Mouse (Mus musculus): ENCODE measurements around the gene Eva1b. TPM values are rescaled to one million over a fixed set of nuclear protein-coding genes. Genes with fewer than 3 reads are reported as not detected.
"Not testable (repeated sequence)": the region's sequence is repeated elsewhere in the genome, so short reads cannot be mapped to it uniquely, and the experiment has no call there.

The Eva1b gene
- polyA plus RNA-seq, 1 experiment from 2014 or later, result 97.8 TPM

- WGBS, result 1% methylated on average over 44 of the region's 44 CpGs
- Histone ChIP-seq H3K4me2 (peak overlapping the region; percentile 99), H3K36me3 (ENCODE audit: insufficient read depth) (peaks cover 22% of the 10 kb centered on the region), H3K27ac (ENCODE audit: low read depth) (peak overlapping the region; percentile 90), H3K4me3 (ENCODE audit: low read depth, low read length) (peak overlapping the region; percentile 60), H3K27me3 (ENCODE audit: insufficient read depth, low read length) (no peaks in the 10 kb centered on the region), H3K9me3 (ENCODE audit: low read depth, low read length) (no peaks in the 10 kb centered on the region), H3K4me1 (ENCODE audit: insufficient read depth) (0 out of 2 replicates have a peak, but pooled peaks cover 6% of the 10 kb centered on the region), H3K9ac (peak overlapping the region; percentile 82)
- TF ChIP-seq CTCF (IDR thresholded peaks at IDR 0.05; ENCODE audit: low read depth), result no peak
- ATAC-seq (ENCODE audit: insufficient read depth), result peak; percentile 93
- DNase-seq, result peak; percentile 95
Measured at GRCm38 (mm10) chr4:126162544-126163066, 15.1 kb downstream of the Eva1b start.

DNA sequence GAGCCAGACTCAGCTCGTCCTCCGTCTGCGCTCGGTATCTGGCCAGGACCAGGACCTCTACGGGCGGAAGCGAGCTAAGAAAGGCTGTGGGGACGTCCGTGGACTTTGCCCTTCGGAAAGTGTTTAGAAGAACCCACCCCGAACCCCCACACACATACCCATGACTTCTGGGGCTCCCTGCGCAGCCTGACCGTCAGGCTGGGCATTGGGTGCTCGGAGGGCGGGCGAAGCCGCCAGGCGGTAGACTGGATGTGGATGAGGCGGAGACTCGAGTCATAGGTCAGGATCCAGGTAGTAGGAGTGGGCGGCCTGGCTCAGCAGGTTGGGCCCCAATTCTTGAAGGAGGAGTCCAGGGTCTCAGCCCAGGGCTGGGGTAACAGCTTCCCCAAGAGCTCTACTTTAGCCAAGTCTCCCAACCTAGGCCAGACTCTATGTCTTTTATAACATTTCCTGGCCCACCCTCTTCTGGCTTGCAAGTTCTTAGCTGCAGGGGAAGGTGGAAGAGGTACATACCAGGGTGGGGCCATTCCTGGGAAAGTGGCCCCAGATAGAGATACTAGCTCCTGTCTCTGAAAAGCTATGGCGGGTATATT is 15.6 kb downstream of the Eva1b start, which contains the start of gene Sh3d21:
Gene Sh3d21, minus strand, starts transcription at position 425 of the 593 bp plus-strand sequence.
- Histone ChIP-seq H3K4me2 (peak within 1 kb of the TSS; percentile 99), H3K36me3 (ENCODE audit: insufficient read depth) (peaks cover 28% of the 10 kb centered on the region), H3K27me3 (ENCODE audit: insufficient read depth, low read length) (no peaks in the 10 kb centered on the region), H3K4me1 (ENCODE audit: insufficient read depth) (0 out of 2 replicates have a peak, but pooled peaks cover 6% of the 10 kb centered on the region), H3K27ac (ENCODE audit: low read depth) (peak within 1 kb of the TSS; percentile 90), H3K9me3 (ENCODE audit: low read depth, low read length) (no peaks in the 10 kb centered on the region), H3K9ac (peak within 1 kb of the TSS; percentile 82), H3K4me3 (ENCODE audit: low read depth, low read length) (peak within 1 kb of the TSS; percentile 60)
- peak; percentile 44 for ATAC-seq (ENCODE audit: insufficient read depth)
- TF ChIP-seq CTCF (IDR thresholded peaks at IDR 0.05; ENCODE audit: low read depth), result no peak
- WGBS, result 9% methylated on average over 22 of the region's 22 CpGs
- DNase-seq, result peak; percentile 43

DNA sequence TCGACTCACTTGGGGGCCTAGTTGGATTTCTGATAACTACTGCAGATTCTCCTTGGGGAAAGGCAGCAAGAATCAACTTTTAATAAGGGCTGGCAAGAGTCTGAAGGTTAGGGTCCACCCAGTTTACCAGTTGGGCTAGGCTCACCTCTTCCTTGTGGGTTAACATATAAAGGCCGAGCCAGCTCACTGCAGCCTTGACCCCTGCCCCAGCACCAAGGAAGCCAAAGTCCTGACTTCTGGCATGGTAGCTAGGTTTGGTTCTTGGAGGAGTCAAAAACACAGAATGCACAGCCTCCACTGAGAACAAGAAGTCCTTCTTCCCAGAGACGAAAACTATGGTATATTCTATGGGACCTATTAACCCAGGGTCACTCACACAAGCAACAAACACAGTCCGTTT is 16.1 kb downstream of the Eva1b start:
- Histone ChIP-seq H3K27me3 (ENCODE audit: insufficient read depth, low read length) (no peaks in the 10 kb centered on the region), H3K9ac (peak overlapping the region; percentile 82), H3K9me3 (ENCODE audit: low read depth, low read length) (no peaks in the 10 kb centered on the region), H3K4me2 (peak overlapping the region; percentile 99), H3K36me3 (ENCODE audit: insufficient read depth) (peaks cover 33% of the 10 kb centered on the region), H3K4me1 (ENCODE audit: insufficient read depth) (0 out of 2 replicates have a peak, but pooled peaks cover 6% of the 10 kb centered on the region), H3K4me3 (ENCODE audit: low read depth, low read length) (peak overlapping the region; percentile 60; the same call in 1 of the 2 replicates), H3K27ac (ENCODE audit: low read depth) (peak overlapping the region; percentile 90; the same call in 1 of the 2 replicates)
- 46% methylated on average over 4 of the region's 4 CpGs for WGBS
- TF ChIP-seq CTCF (IDR thresholded peaks at IDR 0.05; ENCODE audit: low read depth), result no peak
- no peak for ATAC-seq (ENCODE audit: insufficient read depth)
- no peak for DNase-seq

DNA sequence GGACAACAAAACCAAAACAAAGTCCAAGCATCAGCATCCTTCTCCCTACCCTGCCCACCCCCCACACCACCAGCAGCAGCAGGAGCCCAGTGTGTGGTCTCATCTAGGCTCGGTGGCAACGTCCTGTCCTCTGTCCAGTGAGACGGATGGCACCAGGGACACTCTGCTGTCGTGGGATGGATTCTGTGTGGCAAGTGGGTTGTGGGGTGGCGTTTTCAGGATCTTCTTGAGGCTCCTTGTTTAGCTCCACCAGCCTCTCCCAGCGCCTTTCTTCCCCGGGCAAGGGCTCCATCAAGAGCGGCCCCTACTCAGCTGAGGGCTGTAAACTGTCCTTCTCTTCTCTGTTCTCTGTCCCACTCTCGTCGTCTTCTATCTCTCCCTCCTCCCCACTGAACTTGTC is 17.5 kb downstream of the Eva1b start:
- not testable (repeated sequence) for DNase-seq; H3K27me3 ChIP-seq (ENCODE audit: insufficient read depth, low read length); H3K9ac ChIP-seq; H3K4me1 ChIP-seq (ENCODE audit: insufficient read depth); H3K4me3 ChIP-seq (ENCODE audit: low read depth, low read length); H3K9me3 ChIP-seq (ENCODE audit: low read depth, low read length); ATAC-seq (ENCODE audit: insufficient read depth); H3K27ac ChIP-seq (ENCODE audit: low read depth); H3K4me2 ChIP-seq
- H3K36me3 ChIP-seq (ENCODE audit: insufficient read depth), result peaks cover 47% of the 10 kb centered on the region
- 56% methylated on average over 8 of the region's 10 CpGs for WGBS

DNA sequence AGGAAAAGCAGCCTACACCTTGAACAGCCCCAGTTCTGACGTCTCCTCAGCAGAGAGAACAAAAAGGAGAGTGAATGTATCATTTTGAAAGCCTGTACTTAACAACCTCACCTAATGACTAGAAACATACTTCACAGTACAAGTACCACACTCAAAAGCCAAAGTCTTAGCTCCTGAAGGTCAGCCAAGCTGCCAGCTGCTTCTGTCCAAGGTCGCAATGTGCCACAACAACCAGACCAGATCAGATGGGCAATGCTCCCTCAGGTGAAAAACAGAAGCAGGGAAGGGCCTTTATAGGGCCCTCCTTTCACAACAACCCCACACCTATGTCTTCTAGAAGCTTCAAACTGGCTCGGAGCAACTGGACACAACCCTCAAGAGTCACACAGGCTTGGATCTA is 18.5 kb downstream of the Eva1b start:
- ATAC-seq (ENCODE audit: insufficient read depth) (no peak), DNase-seq (no peak)
- Histone ChIP-seq H3K27ac (ENCODE audit: low read depth) (no peak overlapping the region), H3K9ac (no peak overlapping the region), H3K27me3 (ENCODE audit: insufficient read depth, low read length) (no peaks in the 10 kb centered on the region), H3K9me3 (ENCODE audit: low read depth, low read length) (no peaks in the 10 kb centered on the region), H3K4me1 (ENCODE audit: insufficient read depth) (0 out of 2 replicates have a peak, but pooled peaks cover 6% of the 10 kb centered on the region), H3K36me3 (ENCODE audit: insufficient read depth) (peaks cover 57% of the 10 kb centered on the region), H3K4me3 (ENCODE audit: low read depth, low read length) (no peak overlapping the region), H3K4me2 (no peak overlapping the region)
- 65% methylated on average over 3 of the region's 3 CpGs for WGBS
- no peak for TF ChIP-seq CTCF (IDR thresholded peaks at IDR 0.05; ENCODE audit: low read depth)

GRCm38 (mm10) chr4:126168851-126169250 is 21.3 kb downstream of the Eva1b start:
- no peak for DNase-seq
- Histone ChIP-seq H3K9me3 (ENCODE audit: low read depth, low read length) (no peaks in the 10 kb centered on the region), H3K4me2 (no peak overlapping the region), H3K4me3 (ENCODE audit: low read depth, low read length) (no peak overlapping the region), H3K36me3 (ENCODE audit: insufficient read depth) (peaks cover 84% of the 10 kb centered on the region), H3K27ac (ENCODE audit: low read depth) (no peak overlapping the region), H3K27me3 (ENCODE audit: insufficient read depth, low read length) (no peaks in the 10 kb centered on the region), H3K4me1 (ENCODE audit: insufficient read depth) (no peaks in the 10 kb centered on the region), H3K9ac (no peak overlapping the region)
- no peak for ATAC-seq (ENCODE audit: insufficient read depth)
- no peak for TF ChIP-seq CTCF (IDR thresholded peaks at IDR 0.05; ENCODE audit: low read depth)
- 84% methylated on average over 6 of the region's 6 CpGs for WGBS

DNA sequence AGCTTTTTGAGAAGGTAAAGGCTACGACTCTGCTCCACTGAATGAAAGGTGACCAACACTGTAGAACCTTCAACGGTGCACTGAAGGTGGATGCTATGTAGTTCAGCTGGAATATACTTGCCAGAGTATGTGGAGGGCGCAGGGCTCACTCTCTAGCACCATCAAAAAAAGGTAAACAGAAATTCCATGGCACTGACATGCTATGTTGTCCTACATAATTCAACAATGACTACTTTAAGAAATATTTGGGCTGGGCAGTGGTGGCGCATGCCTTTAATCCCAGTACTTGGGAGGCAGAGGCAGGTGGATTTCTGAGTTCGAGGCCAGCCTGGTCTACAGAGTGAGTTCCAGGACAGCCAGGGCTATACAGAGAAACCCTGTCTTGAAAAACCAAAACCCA is 23.2 kb downstream of the Eva1b start:
- not testable (repeated sequence) for H3K4me2 ChIP-seq; H3K4me3 ChIP-seq (ENCODE audit: low read depth, low read length); H3K9ac ChIP-seq; H3K4me1 ChIP-seq (ENCODE audit: insufficient read depth); H3K27ac ChIP-seq (ENCODE audit: low read depth); DNase-seq; H3K27me3 ChIP-seq (ENCODE audit: insufficient read depth, low read length); ATAC-seq (ENCODE audit: insufficient read depth); H3K9me3 ChIP-seq (ENCODE audit: low read depth, low read length)
- 92% methylated on average over 5 of the region's 5 CpGs for WGBS
- H3K36me3 ChIP-seq (ENCODE audit: insufficient read depth), result peaks cover 98% of the 10 kb centered on the region

Data from lung, embryonic 14.5 days (tissue).